Mouse (Mus musculus) hindbrain, embryonic 10.5 days (tissue): Measurements from ENCODE around the gene Lonrf3. TPM values are rescaled to one million over a fixed set of nuclear protein-coding genes. Genes with fewer than 3 reads are reported as not detected.

Source experiments
- DNase-seq: peaks from one replicate; pipeline ENCODE4 v3.0.0-alpha.2; 2017; ENCODE audit warnings: low spot score
- H3K27ac ChIP-seq: fragments of 300-500 bp; sonication (generic); 2 replicates; pipeline ENCODE4 v1.5.1; 2016; ENCODE audit warnings: mild to moderate bottlenecking, moderate library complexity
- H3K27me3 ChIP-seq: fragments of 300-500 bp; sonication (generic); 2 replicates; pipeline ENCODE4 v1.6.1; 2016; ENCODE audit warnings: mild to moderate bottlenecking; ENCODE audit not compliant: poor library complexity, insufficient read depth, severe bottlenecking
- H3K36me3 ChIP-seq: fragments of 300-500 bp; sonication (generic); 2 replicates; pipeline ENCODE4 v1.6.1; 2016; ENCODE audit warnings: mild to moderate bottlenecking, moderate library complexity
- H3K4me1 ChIP-seq: fragments of 300-500 bp; sonication (generic); replicated peaks from 2 replicates; pipeline ENCODE4 v1.6.1; 2016; ENCODE audit warnings: mild to moderate bottlenecking
- H3K4me3 ChIP-seq: fragments of 300-500 bp; sonication (generic); 2 replicates; pipeline ENCODE4 v1.5.1; 2016; ENCODE audit warnings: mild to moderate bottlenecking, moderate library complexity
- H3K9me3 ChIP-seq: fragments of 300-500 bp; sonication (generic); 2 replicates; pipeline ENCODE4 v1.6.1; 2016; ENCODE audit warnings: mild to moderate bottlenecking, moderate library complexity
- WGBS: fragments of 180-500 bp; shearing (Covaris S2); methylation state at CpG from one replicate; pipeline ENCODE4 v1.1.7; 2016; 5-methylcytosine and 5-hydroxymethylcytosine counted together
- polyA plus RNA-seq: library from polyadenylated mRNA; unstranded; fragments of >200 nt; fragmentation: Nextera tagmentation; extraction: Ambion mirVana; gene quantifications from 2 replicates; pipeline ENCODE4 v1.2.1, GENCODE M21; 2016

Gene Lonrf3
- polyA plus RNA-seq, result 1.0 and 1.2 TPM in 2 replicates

DNA sequence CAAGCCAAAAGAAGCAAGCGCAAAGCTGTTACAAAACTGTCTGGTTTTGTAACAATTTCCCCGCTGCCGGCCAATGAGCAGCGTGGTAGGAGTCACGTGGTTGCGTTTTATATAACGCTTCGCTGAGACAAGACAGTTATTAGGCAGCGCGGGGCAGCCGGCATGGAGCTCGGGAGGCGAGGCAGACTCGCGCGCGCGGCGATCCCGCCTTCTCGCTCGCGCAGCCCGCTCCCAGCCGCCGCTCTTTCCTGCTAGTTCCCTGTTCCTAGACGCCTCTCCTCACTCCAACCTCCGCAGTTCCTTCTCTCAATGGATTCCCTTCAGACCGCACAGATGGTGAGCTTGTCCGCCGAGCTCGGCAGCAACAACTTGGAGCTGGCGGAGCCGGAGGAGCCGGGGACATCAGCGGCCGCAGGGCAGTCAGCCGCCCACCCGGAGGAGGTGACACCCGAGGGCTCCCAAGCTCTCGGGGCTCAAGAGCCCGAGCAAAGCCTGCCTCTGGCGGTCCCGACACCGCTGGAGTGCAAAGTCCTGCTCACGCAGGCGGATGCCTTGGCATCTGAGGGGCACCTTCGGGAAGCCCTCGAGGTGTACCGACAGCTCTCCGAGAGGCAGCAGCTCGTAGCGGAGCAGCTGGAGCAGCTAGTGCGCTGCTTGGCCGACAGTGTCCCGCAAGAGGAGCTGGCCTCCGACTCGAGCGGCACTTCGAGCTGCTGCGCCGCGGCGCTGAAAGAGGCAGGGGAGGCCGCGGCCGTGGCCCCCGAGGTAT lies at the start of gene Lonrf3:
Gene Lonrf3 (plus strand): TSS at position 83 of the 769 bp plus-strand sequence.
- Histone ChIP-seq H3K27me3 (peaks cover 47% of the 10 kb centered on the region), H3K4me1 (peaks cover 8% of the 10 kb centered on the region; the same call in 1 of the 2 replicates), H3K9me3 (peaks cover 8% of the 10 kb centered on the region; the same call in 1 of the 2 replicates), H3K36me3 (no peaks in the 10 kb centered on the region), H3K27ac (peak within 1 kb of the TSS; percentile 71), H3K4me3 (peak within 1 kb of the TSS; percentile 57)
- DNase-seq, result peak; percentile 64
- 21% methylated on average over 68 of the region's 68 CpGs for WGBS

DNA sequence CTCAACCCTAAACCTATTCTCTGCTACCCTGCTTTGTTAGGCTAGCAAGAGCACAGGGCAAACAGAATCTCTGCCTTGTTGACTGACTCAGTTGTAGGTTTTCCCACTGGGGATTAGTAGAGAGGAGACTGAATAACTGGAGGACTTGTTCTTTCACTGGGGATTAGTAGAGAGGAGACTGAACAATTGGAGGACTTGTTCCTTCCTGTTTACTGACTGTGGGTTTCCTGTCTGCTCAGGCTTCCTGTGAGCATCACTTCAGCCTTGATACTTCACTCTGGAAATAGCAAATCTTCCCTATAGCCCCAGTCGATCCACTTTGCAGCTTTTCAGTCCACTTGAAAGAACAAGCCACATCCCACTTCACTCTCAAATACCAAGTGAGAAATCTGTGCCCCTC lies 49.4 kb upstream of the Lonrf3 start:
- DNase-seq, result no peak
- H3K27ac ChIP-seq, result no peak overlapping the region
- H3K27me3 ChIP-seq, result no peaks in the 10 kb centered on the region
- H3K4me3 ChIP-seq, result no peak overlapping the region
- H3K4me1 ChIP-seq, result no peaks in the 10 kb centered on the region
- no peaks in the 10 kb centered on the region for H3K9me3 ChIP-seq
- H3K36me3 ChIP-seq, result no peaks in the 10 kb centered on the region
- 70% methylated on average over 1 of the region's 1 CpGs for WGBS

DNA sequence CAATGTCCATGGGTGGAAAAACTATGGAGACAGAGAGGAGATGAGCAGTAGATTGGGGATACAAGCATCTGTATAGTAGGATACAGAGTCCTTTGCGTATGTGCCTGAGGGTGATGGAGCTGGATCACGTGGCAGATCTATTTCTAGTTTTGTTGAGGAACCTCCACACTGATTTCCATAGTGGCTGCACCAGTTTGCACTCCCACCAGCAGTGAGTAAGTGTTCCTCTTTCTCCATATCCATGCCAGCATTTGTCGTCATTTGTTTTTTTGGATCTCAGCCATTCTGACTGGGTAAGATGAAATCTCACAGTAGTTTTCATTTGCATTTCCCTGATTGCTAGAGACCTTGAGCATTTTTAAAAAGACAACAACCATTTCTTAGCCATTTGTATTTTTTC lies 16.7 kb upstream of the Lonrf3 start:
- no peak for DNase-seq
- H3K4me1 ChIP-seq, result no peaks in the 10 kb centered on the region
- H3K36me3 ChIP-seq, result no peaks in the 10 kb centered on the region
- no peak overlapping the region for H3K27ac ChIP-seq
- 86% methylated on average over 3 of the region's 3 CpGs for WGBS
- no peaks in the 10 kb centered on the region for H3K9me3 ChIP-seq
- H3K4me3 ChIP-seq, result no peak overlapping the region
- no peaks in the 10 kb centered on the region for H3K27me3 ChIP-seq

DNA sequence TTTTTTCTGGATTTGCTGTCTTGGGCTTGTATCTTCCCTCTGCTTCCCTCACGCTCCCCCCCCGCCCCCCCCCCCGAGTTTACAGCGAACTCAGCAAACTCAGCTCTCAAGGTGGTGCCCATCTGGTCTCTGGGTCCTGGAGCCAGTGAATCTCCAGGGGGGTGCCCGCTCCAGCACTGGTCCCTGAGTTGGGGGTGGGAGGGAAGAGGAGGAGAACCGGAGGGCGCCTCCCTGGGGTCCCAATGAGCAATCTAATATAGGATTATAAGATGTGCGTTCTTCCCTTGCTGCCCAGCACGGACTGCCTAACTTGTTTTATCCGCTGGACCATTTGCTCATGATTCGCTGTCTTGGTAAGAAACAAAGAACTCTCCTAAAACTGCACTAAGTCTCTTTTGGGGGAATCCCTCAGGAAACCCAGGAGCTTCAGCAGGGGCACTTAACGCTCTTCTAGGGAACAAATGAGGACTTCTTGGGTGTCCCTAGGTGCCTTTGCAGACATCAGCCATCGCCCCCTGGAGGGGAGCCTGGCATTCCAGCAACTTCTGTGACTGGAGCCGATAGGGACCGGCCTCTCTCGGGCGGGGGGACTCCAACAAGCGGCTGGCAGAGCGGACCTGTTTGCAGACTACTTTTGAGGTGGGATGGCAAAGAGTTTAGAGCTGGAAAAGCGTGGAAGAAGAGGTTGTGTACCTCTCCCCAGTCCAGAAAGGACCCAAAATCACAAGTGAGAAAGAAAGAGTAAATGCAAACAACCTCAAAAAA lies 480 bp upstream of the Lonrf3 start:
- peak; percentile 30 for DNase-seq
- H3K27ac ChIP-seq, result no peak overlapping the region
- no peaks in the 10 kb centered on the region for H3K36me3 ChIP-seq
- peaks cover 47% of the 10 kb centered on the region for H3K27me3 ChIP-seq
- H3K9me3 ChIP-seq, result peaks cover 8% of the 10 kb centered on the region; the same call in 1 of the 2 replicates
- 17% methylated on average over 20 of the region's 20 CpGs for WGBS
- H3K4me1 ChIP-seq, result peaks cover 8% of the 10 kb centered on the region; the same call in 1 of the 2 replicates
- H3K4me3 ChIP-seq, result peak overlapping the region; percentile 57

DNA sequence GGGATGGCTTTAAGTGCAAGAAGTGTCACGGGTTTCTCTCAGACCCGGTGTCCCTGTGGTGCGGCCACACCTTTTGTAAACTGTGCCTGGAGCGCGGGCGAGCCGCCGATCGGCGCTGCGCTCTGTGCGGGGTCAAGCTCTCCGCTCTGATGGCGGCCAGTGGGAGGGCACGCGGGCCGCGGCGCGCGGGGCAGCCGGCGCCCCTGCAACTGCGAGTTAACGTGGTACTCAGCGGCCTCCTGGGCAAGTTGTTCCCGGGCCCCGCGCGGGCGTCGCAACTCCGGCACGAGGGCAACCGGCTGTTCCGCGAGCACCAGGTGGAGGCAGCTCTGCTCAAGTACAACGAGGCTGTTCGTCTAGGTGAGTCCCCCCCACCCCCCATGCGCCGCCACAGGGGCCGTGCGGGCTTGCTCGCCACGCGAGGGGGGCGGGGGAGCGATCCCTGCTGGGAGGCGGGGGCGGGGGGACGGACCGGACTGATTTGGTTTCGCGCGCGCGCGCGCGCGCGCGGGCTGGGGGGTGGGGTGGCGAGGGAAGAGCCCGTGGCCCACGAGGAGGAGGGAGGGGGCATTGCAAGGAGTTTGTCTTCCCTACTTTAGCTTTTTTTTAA lies 992 bp downstream of the Lonrf3 start:
- H3K27ac ChIP-seq, result peak overlapping the region; percentile 71; the same call in 1 of the 2 replicates
- peak overlapping the region; percentile 57 for H3K4me3 ChIP-seq
- peak; percentile 30 for DNase-seq
- no peaks in the 10 kb centered on the region for H3K36me3 ChIP-seq
- peaks cover 8% of the 10 kb centered on the region; the same call in 1 of the 2 replicates for H3K4me1 ChIP-seq
- peaks cover 47% of the 10 kb centered on the region for H3K27me3 ChIP-seq
- peaks cover 8% of the 10 kb centered on the region; the same call in 1 of the 2 replicates for H3K9me3 ChIP-seq
- WGBS, result 25% methylated on average over 65 of the region's 66 CpGs

DNA sequence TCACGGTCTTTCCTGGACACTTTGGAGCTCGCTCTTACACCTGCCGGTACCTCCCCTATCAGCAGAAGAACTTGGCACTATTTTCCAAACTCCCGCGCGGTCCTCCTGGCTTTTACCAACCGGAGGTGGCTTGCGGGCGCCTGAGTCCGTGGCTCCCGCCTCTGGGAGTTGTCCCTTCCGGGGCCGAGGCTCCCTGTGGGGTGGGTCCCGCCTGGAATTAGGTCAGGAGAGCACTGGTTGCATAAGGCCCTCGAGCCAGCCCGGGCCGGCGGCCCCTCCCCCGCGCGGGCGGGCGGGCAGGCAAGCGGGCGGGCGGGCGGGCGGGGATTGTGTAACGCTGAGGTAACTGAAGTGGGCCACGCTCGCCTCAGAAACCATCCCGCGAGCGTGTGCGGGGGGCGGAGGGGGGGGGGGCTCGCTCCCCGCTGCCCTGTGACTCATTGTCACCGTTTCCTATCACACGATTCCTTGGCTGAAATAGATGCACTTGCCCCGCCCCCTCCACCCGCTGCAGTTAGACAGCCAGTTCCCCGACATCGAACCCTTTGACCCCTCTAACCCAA lies 1.8 kb downstream of the Lonrf3 start:
- Histone ChIP-seq H3K27ac (peak overlapping the region; percentile 53; the same call in 1 of the 2 replicates), H3K27me3 (peaks cover 47% of the 10 kb centered on the region), H3K9me3 (peaks cover 8% of the 10 kb centered on the region; the same call in 1 of the 2 replicates), H3K4me3 (peak overlapping the region; percentile 57), H3K4me1 (peaks cover 8% of the 10 kb centered on the region; the same call in 1 of the 2 replicates), H3K36me3 (no peaks in the 10 kb centered on the region)
- DNase-seq, result peak; percentile 25
- 20% methylated on average over 44 of the region's 44 CpGs for WGBS

DNA sequence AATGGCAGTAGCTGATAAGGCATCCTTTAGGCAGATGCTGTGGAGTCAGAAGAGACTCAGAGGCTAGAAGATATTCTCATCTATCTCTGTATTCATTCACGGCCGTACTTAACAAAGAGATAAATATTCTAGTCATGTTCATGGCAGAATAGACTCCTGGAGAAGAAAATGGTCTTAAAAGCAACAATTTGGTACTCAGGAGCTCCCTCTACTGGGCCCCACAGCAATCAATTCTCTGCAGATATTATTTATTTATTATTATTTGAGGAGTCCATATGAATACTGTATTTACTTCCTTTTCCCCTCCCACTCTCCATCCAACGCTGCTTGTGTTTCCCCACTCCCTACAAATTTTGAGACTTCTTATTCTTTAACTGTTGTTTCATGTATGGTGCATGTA lies 24.3 kb downstream of the Lonrf3 start:
- Histone ChIP-seq H3K36me3 (no peaks in the 10 kb centered on the region), H3K4me3 (no peak overlapping the region), H3K9me3 (no peaks in the 10 kb centered on the region), H3K27me3 (no peaks in the 10 kb centered on the region), H3K4me1 (no peaks in the 10 kb centered on the region), H3K27ac (no peak overlapping the region)
- 64% methylated on average over 3 of the region's 3 CpGs for WGBS
- DNase-seq, result no peak

DNA sequence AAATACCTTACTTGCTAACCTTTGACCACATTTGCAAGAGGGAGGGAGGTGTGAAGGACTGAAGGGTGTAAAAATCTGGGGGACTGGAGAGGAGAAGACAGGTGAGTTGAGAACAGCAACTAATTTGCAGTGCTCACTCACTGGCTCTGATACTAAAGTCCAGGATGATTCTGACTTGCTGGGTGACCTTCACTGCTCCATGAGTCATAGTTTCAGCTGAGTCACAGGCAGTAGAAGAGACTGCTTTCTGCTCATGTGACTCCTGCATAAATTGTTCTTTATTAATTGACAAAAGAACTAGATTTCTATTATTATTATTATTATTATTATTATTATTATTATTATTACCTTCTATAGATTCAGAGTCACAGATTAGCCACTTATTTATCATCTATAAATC lies 57.2 kb downstream of the Lonrf3 start:
- no peak overlapping the region for H3K27ac ChIP-seq
- no peaks in the 10 kb centered on the region for H3K4me1 ChIP-seq
- H3K36me3 ChIP-seq, result no peaks in the 10 kb centered on the region
- no peaks in the 10 kb centered on the region for H3K9me3 ChIP-seq
- H3K4me3 ChIP-seq, result no peak overlapping the region
- DNase-seq, result no peak
- no peaks in the 10 kb centered on the region for H3K27me3 ChIP-seq

DNA sequence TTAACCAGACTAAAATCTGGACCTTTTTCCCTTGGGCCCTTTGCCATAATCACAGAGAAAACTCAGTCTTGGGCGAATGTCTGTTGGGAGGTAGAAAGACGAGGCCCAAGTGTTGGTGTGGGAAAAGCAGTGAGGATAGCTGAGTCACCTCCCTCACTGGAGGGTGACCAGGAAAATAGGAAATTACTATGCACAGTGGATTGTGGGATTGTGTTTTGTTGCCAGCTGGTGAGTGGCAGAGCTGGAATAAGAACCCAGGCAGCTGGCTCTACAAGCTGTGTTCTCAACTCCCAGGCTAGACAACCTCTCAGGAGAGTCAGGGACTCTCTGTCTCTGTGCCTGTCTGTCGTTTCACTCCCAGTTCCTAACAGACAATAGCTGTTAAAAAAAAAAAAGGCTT lies 61.8 kb downstream of the Lonrf3 start:
- H3K4me1 ChIP-seq, result no peaks in the 10 kb centered on the region
- 64% methylated on average over 3 of the region's 3 CpGs for WGBS
- no peaks in the 10 kb centered on the region for H3K9me3 ChIP-seq
- H3K36me3 ChIP-seq, result no peaks in the 10 kb centered on the region
- no peak for DNase-seq
- no peak overlapping the region for H3K4me3 ChIP-seq
- H3K27me3 ChIP-seq, result no peaks in the 10 kb centered on the region
- H3K27ac ChIP-seq, result no peak overlapping the region

DNA sequence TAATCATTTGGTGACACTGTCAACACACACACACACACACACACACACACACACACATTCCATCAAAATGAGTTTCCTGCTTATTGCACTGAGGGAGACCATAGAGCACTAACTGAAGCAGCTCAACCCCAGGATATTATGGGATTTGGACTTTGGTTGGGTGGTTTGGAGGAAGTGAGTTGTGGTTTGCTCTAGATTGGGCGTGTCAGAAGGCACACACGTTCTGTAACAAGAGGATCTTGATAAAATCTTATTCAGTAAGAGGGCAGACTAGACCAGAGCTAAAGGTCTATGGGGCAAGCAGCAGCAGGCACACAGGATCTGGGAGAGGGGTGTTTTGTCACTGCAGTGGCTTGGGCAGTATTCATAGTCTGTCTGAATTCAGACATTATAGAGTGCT lies 62.4 kb downstream of the Lonrf3 start:
- Histone ChIP-seq H3K9me3 (no peaks in the 10 kb centered on the region), H3K4me1 (no peaks in the 10 kb centered on the region), H3K4me3 (no peak overlapping the region), H3K27me3 (no peaks in the 10 kb centered on the region), H3K27ac (no peak overlapping the region), H3K36me3 (no peaks in the 10 kb centered on the region)
- DNase-seq, result no peak
- 74% methylated on average over 2 of the region's 2 CpGs for WGBS

DNA sequence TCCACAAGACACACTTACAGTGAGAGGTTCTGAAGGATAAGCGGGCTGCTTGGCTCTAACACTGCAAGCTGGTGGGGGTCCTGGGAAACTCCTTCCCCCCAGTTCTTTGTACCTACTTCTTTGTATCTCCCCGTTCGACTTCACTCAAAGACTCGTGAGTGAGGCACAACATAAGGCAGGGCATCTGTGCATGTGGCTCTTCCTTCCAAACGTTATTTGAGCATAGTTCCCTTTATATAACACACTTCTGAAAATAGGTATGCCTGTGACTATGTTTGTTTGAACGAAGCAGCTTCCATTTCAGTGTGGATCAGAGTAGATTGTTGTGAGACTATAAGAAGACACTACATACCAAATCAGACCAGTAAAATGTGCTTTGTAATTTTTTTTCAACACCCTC lies 64.5 kb downstream of the Lonrf3 start:
- Histone ChIP-seq H3K27ac (no peak overlapping the region), H3K27me3 (no peaks in the 10 kb centered on the region), H3K36me3 (no peaks in the 10 kb centered on the region), H3K4me1 (no peaks in the 10 kb centered on the region), H3K9me3 (no peaks in the 10 kb centered on the region), H3K4me3 (no peak overlapping the region)
- 78% methylated on average over 6 of the region's 6 CpGs for WGBS
- DNase-seq, result no peak

DNA sequence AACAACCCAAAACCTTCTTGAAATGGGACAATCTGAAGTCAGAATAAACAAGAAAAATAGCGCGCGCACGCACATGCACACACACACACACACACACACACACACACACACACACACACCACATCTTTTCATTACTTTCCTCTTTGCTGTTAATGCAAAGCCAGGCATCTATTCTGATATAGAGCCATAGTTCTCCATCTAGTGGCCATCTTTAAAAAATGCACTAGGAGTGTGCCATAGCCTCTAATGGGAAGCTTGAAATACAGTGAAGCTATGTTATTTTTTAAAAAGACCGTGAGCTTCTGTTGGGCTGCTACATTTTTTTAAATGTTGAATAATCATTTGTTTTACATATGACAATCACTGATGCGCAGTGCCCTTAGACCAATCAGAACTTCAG lies 65.1 kb downstream of the Lonrf3 start:
- Histone ChIP-seq H3K36me3 (no peaks in the 10 kb centered on the region), H3K9me3 (no peaks in the 10 kb centered on the region), H3K27me3 (no peaks in the 10 kb centered on the region), H3K4me1 (no peaks in the 10 kb centered on the region), H3K27ac (no peak overlapping the region), H3K4me3 (no peak overlapping the region)
- WGBS, result 55% methylated on average over 6 of the region's 6 CpGs
- no peak for DNase-seq
